Mouse (Mus musculus) midbrain, postnatal 0 days (tissue): ENCODE measurements around the gene Ccdc73. TPM values are rescaled to one million over a fixed set of nuclear protein-coding genes. Genes with fewer than 3 reads are reported as not detected.
"Not testable (repeated sequence)": the region's sequence is repeated elsewhere in the genome, so short reads cannot be mapped to it uniquely, and the experiment has no call there.

Source experiments
- ATAC-seq: fragments of 200-750 bp; cut with Nextera tagmentation; 2 replicates; pipeline ENCODE4 v1.8.0; 2017; ENCODE audit warnings: moderate number of reproducible peaks, mild to moderate bottlenecking, moderate TSS enrichment, moderate library complexity; ENCODE audit not compliant: low FRiP score
- DNase-seq: peaks from one replicate; pipeline ENCODE4 v3.0.0-alpha.2; 2015; ENCODE audit warnings: low spot score
- H3K27ac ChIP-seq: fragments of 300-500 bp; sonication (generic); 2 replicates; pipeline ENCODE4 v1.5.1; 2014; ENCODE audit warnings: low read depth, mild to moderate bottlenecking, low read length, mixed read lengths
- H3K27me3 ChIP-seq: fragments of 300-500 bp; sonication (generic); 2 replicates; pipeline ENCODE4 v1.6.1; 2014; ENCODE audit warnings: low read length, control low read depth, mixed read lengths; ENCODE audit not compliant: insufficient read depth
- H3K36me3 ChIP-seq: fragments of 300-500 bp; sonication (generic); 2 replicates; pipeline ENCODE4 v1.6.1; 2014; ENCODE audit warnings: low read length, control low read depth, mixed read lengths; ENCODE audit not compliant: insufficient read depth
- H3K4me1 ChIP-seq: fragments of 300-500 bp; sonication (generic); 2 replicates; pipeline ENCODE4 v1.6.1; 2014; ENCODE audit warnings: mild to moderate bottlenecking, control low read depth, antibody characterized with exemption, low read length, mixed read lengths; ENCODE audit not compliant: insufficient read depth
- H3K4me2 ChIP-seq: fragments of 300-500 bp; sonication (generic); 2 replicates; pipeline ENCODE4 v1.6.1; 2014; ENCODE audit warnings: low read depth, mild to moderate bottlenecking, low read length, mixed read lengths; ENCODE audit not compliant: poor library complexity, severe bottlenecking
- H3K4me3 ChIP-seq: fragments of 300-500 bp; sonication (generic); 2 replicates; pipeline ENCODE4 v1.5.1; 2014; ENCODE audit warnings: low read depth, mild to moderate bottlenecking, low read length, moderate library complexity
- H3K9ac ChIP-seq: fragments of 300-500 bp; sonication (generic); replicated peaks from 2 replicates; pipeline ENCODE4 v1.6.1; 2014; ENCODE audit warnings: mild to moderate bottlenecking, low read length, moderate library complexity, mixed read lengths; ENCODE audit not compliant: poor library complexity, severe bottlenecking
- H3K9me3 ChIP-seq: fragments of 300-500 bp; sonication (generic); 2 replicates; pipeline ENCODE4 v1.6.1; 2016; ENCODE audit warnings: low read length, control low read depth
- CTCF ChIP-seq: IDR thresholded peaks from 2 replicates; pipeline ENCODE4 v1.5.1; 2016; ENCODE audit warnings: antibody characterized with exemption, mild to moderate bottlenecking
- WGBS: fragments of 180-500 bp; shearing (Covaris S2); extraction: QIAGEN DNeasy Blood & Tissue Kit; methylation state at CpG from one replicate; pipeline ENCODE4 v1.1.7; 2014; 5-methylcytosine and 5-hydroxymethylcytosine counted together
- polyA plus RNA-seq: library from polyadenylated mRNA; unstranded; fragments of >200 nt; fragmentation: Nextera tagmentation; extraction: Ambion mirVana; gene quantifications from 2 replicates; pipeline ENCODE4 v1.2.1, GENCODE M21; 2015
- total RNA-seq: library from RNA; depleted of rRNA; stranded (reverse); fragments of >200 nt; gene quantifications from 2 replicates; pipeline ENCODE4 v1.2.3, GENCODE M21; 2014; rRNA removed

The Ccdc73 gene
- 0.71 TPM in 1 of 2 replicates, not detected in the other for total RNA-seq
- 4.5 and 4.9 TPM in 2 replicates for polyA plus RNA-seq

DNA sequence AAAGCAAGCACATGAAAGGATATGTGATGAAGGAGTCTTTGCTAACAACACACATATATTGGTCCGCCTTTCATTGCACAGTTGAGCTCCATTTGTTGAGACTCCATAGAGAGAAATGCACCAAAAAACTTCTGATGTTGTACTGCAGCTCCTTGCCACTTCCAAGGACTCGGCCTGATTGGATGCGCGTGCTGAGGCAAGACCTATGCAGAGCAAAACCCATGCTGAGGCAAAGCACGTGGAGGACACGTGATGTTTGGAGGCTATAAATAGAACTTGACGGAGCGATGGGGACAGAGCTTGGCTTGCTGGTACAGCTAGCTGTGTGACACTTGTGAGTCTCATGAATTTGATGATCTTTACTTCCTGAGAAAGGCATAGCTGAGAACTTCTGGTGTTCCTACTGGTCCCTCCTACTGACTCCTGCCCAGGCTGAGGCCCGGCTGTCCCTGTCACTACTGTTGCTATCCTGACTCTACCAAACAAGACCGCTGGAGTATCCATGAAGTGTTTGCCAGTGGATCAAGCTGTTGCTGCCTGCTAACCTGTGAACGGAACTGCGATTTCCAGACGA, at the start of gene Ccdc73:
Gene Ccdc73 (plus strand): TSS at position 524 of the 574 bp plus-strand sequence.
- no peak within 1 kb of the TSS for H3K27ac ChIP-seq
- TF ChIP-seq CTCF = no peak
- ATAC-seq = no peak
- H3K27me3 ChIP-seq = no peaks in the 10 kb centered on the region
- no peak within 1 kb of the TSS for H3K4me2 ChIP-seq
- no peak within 1 kb of the TSS for H3K9ac ChIP-seq
- DNase-seq = no peak
- H3K9me3 ChIP-seq = no peaks in the 10 kb centered on the region
- WGBS = 94% methylated on average over 13 of the region's 13 CpGs
- H3K4me3 ChIP-seq = no peak within 1 kb of the TSS
- no peaks in the 10 kb centered on the region for H3K4me1 ChIP-seq
- no peaks in the 10 kb centered on the region for H3K36me3 ChIP-seq

DNA sequence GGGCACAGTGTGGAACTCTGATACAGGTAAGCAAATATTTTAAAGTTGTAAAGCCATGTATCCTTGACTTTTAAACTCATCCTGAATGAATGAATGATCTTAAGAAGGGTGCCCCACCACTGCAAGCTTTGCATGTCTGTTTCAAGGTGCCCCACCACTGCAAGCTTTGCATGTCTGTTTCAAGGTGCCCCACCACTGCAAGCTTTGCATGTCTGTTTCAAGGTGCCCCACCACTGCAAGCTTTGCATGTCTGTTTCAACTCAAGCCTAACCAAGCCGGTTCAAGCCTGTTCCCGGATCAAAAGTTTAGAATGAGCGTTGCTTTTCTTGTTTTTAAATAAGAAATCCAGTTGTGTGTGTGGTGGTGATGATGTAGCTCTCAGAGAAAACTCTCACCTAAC, 48.8 kb upstream of the Ccdc73 start:
- not testable (repeated sequence) for H3K36me3 ChIP-seq, ATAC-seq, H3K27me3 ChIP-seq, H3K9ac ChIP-seq, DNase-seq, H3K4me1 ChIP-seq, H3K27ac ChIP-seq, H3K4me2 ChIP-seq, H3K9me3 ChIP-seq, H3K4me3 ChIP-seq
- WGBS = 90% methylated on average over 3 of the region's 3 CpGs

DNA sequence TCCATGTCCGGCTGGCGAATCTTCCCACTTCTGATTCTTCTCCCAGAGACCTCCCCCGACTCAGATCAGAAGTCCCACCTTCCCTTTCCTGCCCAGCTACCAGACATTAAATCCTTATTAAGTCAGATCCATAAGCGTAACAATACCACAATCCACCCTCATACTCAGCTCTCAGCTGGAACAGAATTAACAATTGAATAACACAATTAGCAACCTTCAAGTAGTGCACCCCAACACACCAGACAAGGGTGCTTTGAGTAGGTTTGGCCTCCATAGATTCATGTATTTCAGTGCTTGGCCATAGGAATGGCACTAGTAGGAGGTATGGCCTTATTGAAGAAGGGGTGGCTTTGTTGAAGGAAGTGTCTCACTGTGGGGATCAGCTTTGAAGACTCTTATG, 41.4 kb upstream of the Ccdc73 start:
- TF ChIP-seq CTCF = no peak
- DNase-seq (no peak), ATAC-seq (no peak)
- no peak overlapping the region for H3K27ac ChIP-seq
- H3K4me2 ChIP-seq = no peak overlapping the region
- no peak overlapping the region for H3K9ac ChIP-seq
- WGBS = 87% methylated on average over 4 of the region's 4 CpGs
- H3K36me3 ChIP-seq = no peaks in the 10 kb centered on the region
- H3K4me1 ChIP-seq = no peaks in the 10 kb centered on the region
- H3K9me3 ChIP-seq = no peaks in the 10 kb centered on the region
- no peak overlapping the region for H3K4me3 ChIP-seq
- H3K27me3 ChIP-seq = no peaks in the 10 kb centered on the region

DNA sequence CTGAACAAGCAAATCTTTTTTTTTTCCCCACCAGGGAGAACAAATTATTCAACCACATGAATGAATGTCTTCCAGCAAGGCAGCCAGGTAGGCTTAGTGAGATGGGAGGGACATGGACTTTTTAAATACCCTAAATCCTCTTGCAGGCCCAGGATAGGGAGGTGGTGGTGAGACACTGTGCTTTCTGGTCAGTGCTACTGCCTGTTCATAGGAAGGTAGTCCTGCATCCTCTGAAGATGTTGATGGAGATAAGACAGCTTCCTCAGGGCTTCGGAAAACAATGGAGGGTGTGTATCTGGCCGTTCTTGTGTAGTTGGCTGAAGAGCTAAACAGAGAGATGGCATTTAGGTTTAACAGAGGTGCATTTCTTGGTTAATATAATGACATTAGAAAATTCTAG, 35.1 kb upstream of the Ccdc73 start:
- ATAC-seq = no peak
- Histone ChIP-seq H3K4me3 (no peak overlapping the region), H3K4me1 (no peaks in the 10 kb centered on the region), H3K9ac (no peak overlapping the region), H3K9me3 (no peaks in the 10 kb centered on the region), H3K36me3 (no peaks in the 10 kb centered on the region), H3K4me2 (no peak overlapping the region), H3K27ac (no peak overlapping the region), H3K27me3 (no peaks in the 10 kb centered on the region)
- TF ChIP-seq CTCF = no peak
- DNase-seq = no peak
- 86% methylated on average over 2 of the region's 2 CpGs for WGBS

- Histone ChIP-seq H3K27ac (no peak overlapping the region), H3K4me3 (no peak overlapping the region), H3K27me3 (no peaks in the 10 kb centered on the region), H3K9ac (no peak overlapping the region), H3K4me1 (no peaks in the 10 kb centered on the region), H3K36me3 (no peaks in the 10 kb centered on the region), H3K4me2 (no peak overlapping the region), H3K9me3 (no peaks in the 10 kb centered on the region)
- DNase-seq (no peak), ATAC-seq (no peak)
- TF ChIP-seq CTCF = peak; percentile 19; the same call in 1 of the 2 replicates
Measured at GRCm38 (mm10) chr2:104840974-104841373, 26.6 kb upstream of the Ccdc73 start.

DNA sequence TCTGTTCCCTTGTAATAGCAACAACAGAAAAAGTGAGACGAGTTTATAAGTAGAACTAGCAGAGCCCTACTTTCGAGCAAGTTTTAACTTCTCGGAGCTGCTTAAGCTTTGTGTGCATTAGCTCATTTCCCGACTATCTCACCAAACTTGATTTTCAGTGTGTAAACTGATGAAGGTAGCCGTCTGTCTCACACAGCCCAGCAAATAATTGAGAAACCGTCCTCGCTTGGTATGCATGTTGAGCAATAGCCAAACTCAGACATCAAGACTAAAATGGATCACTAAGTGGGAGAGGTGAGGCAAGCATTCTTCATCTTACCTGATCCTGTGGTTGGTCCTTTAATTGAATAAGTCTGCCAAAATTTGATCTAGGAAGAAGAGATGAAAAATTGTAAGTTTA, 25.9 kb upstream of the Ccdc73 start:
- TF ChIP-seq CTCF = no peak
- Histone ChIP-seq H3K27ac (no peak overlapping the region), H3K4me1 (no peaks in the 10 kb centered on the region), H3K27me3 (no peaks in the 10 kb centered on the region), H3K4me2 (no peak overlapping the region), H3K4me3 (no peak overlapping the region), H3K36me3 (no peaks in the 10 kb centered on the region), H3K9ac (no peak overlapping the region), H3K9me3 (no peaks in the 10 kb centered on the region)
- DNase-seq = no peak
- 89% methylated on average over 7 of the region's 7 CpGs for WGBS
- no peak for ATAC-seq
